Mouse (Mus musculus) erythroblast, embryonic 14.5 days (primary cell): ENCODE data around the gene Uba5.

ENCODE experiments used
- GATA1 ChIP-seq: IDR thresholded peaks from 2 replicates; pipeline ENCODE4 v1.6.1; 2012; ENCODE audit warnings: low read length, inconsistent platforms, mixed read lengths
- TAL1 ChIP-seq: IDR thresholded peaks from 3 replicates; pipeline ENCODE4 v1.6.1; 2012; ENCODE audit warnings: low read length, inconsistent platforms, mixed read lengths

DNA sequence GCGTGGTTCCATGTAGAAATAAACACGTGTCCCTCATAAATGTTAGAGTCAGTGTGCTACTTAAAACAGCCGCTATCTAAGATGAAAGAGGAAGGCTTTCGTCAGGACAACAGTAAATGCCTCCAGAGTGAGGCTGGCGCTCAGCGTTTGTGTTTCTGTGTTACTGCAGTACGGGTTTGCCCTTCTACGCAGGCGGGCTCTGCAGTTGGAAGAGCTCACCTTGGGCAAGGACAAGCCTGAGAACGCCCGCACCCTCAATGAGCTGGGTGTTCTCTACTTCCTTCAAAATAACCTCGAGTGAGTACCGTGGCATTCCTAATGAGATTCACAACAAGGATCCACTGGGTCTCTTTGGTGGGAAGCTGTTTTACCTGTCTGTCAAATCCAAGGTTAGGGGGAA, 24.7 kb downstream of the Uba5 start:
- TF ChIP-seq GATA1 = no peak
- no peak for TF ChIP-seq TAL1
